Mouse (Mus musculus) erythroid progenitor cell, adult 5-6 weeks (primary cell): ENCODE results near the gene Smad6. TPM values are rescaled to one million over a fixed set of nuclear protein-coding genes. Genes with fewer than 3 reads are reported as not detected.

ENCODE experiments used
- ATAC-seq: replicated peaks from 2 replicates; pipeline ENCODE4 v1.8.0; 2016; ENCODE audit warnings: moderate number of reproducible peaks, mild to moderate bottlenecking, moderate TSS enrichment, inconsistent platforms; ENCODE audit not compliant: poor library complexity, low FRiP score, severe bottlenecking
- total RNA-seq, 2 experiments: library from RNA; stranded (forward) in 1 of 2; stranded (reverse) in 1 of 2; fragments of 150-400 nt in 1 of 2; fragments of 186-747, 209-891 nt in 1 of 2; gene quantifications; 2 replicates each; pipeline versions ENCODE4 v1.2.3 to v1.2.4; 2015 to 2017; ENCODE audit warnings: low replicate concordance in 2 of 2

Gene Smad6
- total RNA-seq (2015; ENCODE audit: low replicate concordance), result not detected in 2 replicates
- 0.39 TPM in 1 of 2 replicates, not detected in the other for total RNA-seq (2017; ENCODE audit: low replicate concordance)

GRCm38 (mm10) chr9:64021853-64022561 lies at the start of gene Smad6:
TSS of gene Smad6 (minus strand) at chr9:64022059.
- no peak for ATAC-seq

GRCm38 (mm10) chr9:64070674-64071073 lies 48.8 kb upstream of the Smad6 start:
- peak; percentile 16; the same call in 1 of the 2 replicates for ATAC-seq

DNA sequence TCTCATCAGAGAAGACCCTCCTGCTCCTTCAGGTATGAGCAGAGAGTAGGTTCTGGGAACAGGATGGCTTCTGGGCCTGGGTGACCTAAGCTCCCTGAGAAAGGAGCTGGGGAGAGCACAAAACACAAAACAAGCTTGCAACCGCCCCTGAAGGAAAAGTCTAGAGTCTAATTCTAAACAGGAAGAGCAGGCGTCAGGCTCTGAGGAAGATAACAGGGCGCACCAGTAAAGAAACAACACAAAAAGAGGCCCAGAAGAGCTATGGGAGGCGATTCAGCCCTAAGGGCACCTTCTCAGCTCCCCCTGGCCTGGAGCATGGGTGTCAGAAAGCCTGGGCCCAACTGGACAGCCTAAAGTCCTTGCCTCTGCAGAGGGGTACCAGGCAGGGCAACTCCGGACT lies 47.3 kb upstream of the Smad6 start:
- ATAC-seq, result no peak

- ATAC-seq, result no peak
These were observed 46.7 kb upstream of the Smad6 start for GRCm38 (mm10) chr9:64068571-64068970.

GRCm38 (mm10) chr9:64067787-64068186 lies 45.9 kb upstream of the Smad6 start:
- ATAC-seq, result no peak

DNA sequence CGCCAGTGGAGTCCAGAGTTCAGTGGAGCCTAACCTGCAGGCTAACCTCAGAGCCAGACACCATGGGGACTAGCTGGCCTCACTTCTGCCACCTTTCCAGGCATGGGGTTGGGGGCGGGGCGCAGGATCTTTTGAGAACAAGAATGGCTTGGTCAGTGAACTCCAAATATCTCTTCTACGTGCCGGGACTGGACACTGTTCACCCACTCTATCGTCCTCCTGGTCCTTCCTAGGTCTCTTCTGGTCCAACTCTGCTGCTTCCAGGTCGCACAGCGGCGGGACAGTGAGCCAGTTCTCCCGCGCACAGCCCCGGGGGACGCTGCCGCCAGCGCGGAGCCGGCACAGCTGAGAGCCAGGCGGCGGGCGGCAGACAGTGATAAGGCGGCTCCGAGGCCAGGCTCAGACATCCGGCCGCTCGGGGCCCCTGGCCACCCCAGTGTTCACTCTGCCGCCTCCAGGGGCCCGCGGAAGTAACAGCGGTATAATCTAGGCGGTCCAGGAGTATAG lies 38.2 kb upstream of the Smad6 start:
- ATAC-seq, result peak; percentile 87

DNA sequence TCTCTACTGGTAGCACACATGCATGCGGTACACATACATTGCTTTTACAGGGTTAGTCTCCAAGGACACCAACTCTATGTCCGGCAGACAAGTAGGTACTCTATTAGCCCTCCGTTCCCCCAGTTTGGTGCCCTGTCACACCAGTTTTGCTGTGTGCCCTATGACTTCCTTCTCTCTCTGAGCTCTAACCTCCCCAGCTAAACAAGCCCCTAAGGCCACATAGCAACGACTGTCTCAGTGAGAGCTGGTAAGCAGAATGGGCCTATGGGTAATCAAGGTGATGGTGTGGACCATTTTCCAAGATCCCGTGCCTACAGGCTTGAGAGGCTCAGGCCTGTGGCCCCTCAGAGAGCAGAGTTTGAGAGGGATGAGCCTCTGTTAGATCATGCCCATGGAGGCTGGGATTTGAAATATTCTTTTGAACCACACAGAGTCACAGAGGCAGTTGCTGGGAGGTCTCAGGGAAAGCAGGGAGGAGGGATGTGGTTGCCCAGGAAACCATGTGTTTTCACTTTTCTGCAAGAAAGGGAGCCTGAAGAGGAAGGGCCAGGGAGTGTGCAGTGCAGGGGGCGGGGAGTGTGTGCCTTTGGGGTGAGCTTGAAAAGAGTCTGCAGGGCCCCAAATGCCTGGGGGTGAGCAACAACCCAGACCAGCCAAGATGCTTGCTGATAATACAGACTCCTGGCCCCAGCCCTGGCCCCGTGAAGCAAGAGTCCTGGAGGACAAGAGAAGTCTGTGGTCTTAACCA lies 36.2 kb upstream of the Smad6 start:
- ATAC-seq, result no peak

DNA sequence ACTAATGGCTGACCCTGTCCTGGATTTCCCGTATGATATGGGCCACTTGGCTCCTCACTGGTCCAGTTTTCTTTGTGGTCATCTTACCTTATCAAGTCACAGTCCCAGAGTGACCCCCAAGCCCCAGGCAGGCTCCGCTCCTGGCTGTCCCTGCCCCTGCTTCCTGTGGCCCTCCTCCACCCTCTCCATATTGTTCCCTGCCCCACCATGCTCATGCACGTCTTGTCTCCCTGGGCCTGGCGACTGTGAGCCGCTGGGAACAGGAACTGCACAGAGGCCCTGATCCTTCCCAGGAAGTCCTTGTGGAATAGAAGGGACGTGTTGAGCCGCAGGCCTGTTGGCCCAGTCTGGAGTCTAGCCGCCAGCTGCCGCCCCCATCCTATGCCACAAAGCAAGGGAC lies 33.3 kb upstream of the Smad6 start:
- ATAC-seq, result no peak

GRCm38 (mm10) chr9:64053786-64054185 lies 31.9 kb upstream of the Smad6 start:
- no peak for ATAC-seq

- peak; percentile 58 for ATAC-seq
These were observed 29.4 kb upstream of the Smad6 start for GRCm38 (mm10) chr9:64051241-64051640.

- ATAC-seq, result no peak
These were observed 28.7 kb upstream of the Smad6 start for GRCm38 (mm10) chr9:64050513-64051065.

DNA sequence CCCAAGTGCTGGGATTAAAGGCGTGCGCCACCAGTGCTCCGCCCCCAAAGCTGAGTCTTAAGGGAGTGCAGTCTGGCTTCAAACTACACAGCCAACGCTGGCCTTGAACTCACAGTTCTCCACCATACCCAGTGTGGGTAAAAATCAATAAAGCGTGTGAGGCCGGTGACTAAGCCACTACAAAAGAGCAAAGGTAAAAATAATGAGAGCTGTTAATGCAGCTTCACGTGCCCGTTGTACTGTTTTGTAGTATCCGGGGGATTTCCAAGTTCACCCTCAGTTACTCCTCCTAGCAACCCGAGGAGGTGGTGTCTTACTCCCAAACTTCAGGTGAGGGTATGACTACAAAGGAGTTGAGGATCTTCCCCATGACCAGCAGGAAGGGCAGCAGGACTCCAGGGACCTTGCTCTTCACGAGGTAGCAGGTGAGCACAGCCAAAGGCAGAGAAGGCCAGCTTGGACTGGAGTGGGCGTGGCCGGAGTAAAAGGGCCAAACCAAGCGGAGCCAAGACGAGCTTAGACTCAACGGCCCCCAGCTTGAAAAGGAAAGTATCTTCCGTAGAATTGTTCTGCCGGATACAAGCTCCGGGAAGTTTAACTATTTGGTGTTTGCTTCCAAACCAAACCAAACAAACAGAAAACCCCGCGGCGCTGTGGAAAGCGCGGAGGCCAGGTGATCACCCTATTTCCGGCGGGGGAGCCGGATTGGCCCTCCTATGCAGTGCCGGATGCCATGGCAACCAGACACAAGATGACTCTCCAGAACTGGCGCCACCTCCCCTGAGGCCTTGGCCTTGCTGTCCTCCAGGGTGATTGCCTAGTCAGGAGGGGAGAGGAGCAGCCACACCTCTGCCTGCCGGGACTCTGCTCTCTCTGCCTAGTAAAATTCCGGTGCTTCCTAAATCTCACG lies 27.9 kb upstream of the Smad6 start:
- peak; percentile 80 for ATAC-seq

- peak; percentile 83 for ATAC-seq
These were observed 23.4 kb upstream of the Smad6 start for GRCm38 (mm10) chr9:64045117-64045890.

GRCm38 (mm10) chr9:64044343-64044742 lies 22.5 kb upstream of the Smad6 start:
- no peak for ATAC-seq

GRCm38 (mm10) chr9:64042911-64043310 lies 21.1 kb upstream of the Smad6 start:
- no peak for ATAC-seq

GRCm38 (mm10) chr9:64042216-64042615 lies 20.4 kb upstream of the Smad6 start:
- ATAC-seq, result no peak

DNA sequence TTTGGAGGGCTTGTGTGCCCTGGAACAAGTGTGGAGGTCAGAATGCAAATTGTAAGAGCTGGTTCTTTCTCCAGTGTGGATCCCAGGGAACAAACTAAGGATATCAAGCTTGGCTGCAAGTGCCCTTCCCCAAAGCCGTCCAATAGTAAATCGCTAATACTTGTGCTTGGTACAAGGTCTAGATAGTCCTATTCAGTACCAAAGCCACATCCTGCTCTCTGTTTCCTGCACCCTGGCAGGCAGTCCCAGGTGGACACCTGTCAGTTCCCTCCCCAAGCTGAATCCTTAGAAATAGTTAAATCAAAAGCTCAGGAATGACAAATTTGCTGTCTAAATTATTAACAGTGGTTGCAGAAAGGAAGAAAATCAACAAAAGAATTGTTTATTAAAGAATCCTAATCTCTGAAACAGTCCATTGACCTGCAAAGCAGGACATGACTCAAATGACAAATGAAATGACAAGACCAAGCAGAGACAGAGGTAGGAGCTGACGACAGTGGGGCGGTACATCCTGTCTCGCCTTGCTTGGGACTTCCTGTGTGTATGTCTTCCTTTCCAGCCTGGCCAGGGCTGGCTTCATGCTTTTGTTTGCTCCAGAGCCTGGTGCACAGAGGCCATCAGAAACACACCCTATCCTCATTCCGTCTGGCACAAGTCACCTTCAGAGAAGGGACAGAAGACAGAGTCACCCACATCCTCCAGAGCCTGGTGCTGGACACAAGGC lies 8.2 kb upstream of the Smad6 start:
- ATAC-seq, result no peak

DNA sequence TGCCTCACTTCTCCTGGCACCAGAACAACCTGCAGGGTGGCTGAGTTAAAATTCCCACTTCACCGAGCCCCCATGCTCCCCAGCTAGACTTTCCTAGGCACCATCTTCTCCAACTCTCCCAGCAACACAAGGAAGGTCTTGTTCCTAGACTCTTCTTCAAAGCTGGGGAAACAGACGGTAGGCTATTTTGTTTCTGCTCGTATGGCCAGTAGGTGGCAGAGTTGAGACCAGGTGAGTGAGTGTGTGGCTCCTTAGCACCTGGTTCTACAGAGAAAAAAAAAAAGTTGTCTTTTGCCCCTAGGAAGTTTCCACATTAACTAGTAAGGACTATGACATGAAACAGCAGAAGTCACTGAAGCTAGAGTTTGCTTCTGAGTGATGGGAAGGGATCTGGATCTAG lies 3.7 kb upstream of the Smad6 start:
- 0 out of 2 replicates have a peak, but pooled peaks have one; percentile 45 for ATAC-seq
